Mouse (Mus musculus): ENCODE measurements around the gene Oog1. TPM values are rescaled to one million over a fixed set of nuclear protein-coding genes. Genes with fewer than 3 reads are reported as not detected.
"Not testable (repeated sequence)": the region's sequence is repeated elsewhere in the genome, so short reads cannot be mapped to it uniquely, and the experiment has no call there.

Gene Oog1
- polyA plus RNA-seq (2016; fragmentation: Nextera tagmentation; extraction: Ambion mirVana) = not detected in 2 replicates

DNA sequence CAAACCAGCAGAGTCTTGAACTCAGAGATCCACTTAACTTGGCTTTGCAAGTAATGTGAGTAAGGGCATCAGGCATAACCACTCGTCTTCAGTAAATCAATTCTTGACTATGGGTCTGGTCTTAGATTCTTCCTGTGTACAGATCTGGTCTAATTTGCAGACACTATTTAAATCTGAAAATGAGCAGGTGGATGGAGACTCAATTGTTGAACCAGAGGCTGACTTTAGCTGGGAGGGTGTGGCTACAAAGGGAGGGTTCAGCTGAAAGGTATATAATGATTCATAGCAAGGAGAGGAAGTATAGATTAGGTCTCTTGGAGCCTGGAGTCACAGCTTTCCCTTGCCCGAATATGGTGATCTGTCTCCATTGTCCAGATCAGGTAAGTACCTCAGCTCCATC is at the start of gene Oog1:
TSS of gene Oog1 (plus strand) at position 301 of the 400 bp plus-strand sequence.
- not testable (repeated sequence) for H3K4me3 ChIP-seq; H3K27ac ChIP-seq; DNase-seq (ENCODE audit: low spot score); H3K36me3 ChIP-seq; H3K9me3 ChIP-seq (replicated peaks); H3K27me3 ChIP-seq (ENCODE audit: low read depth, poor library complexity, severe bottlenecking); H3K4me1 ChIP-seq
- 83% methylated on average over 1 of the region's 2 CpGs for WGBS

GRCm38 (mm10) chr12:87601388-87601787 is 1.1 kb upstream of the Oog1 start:
- WGBS = 2% methylated on average over 2 of the region's 2 CpGs
- not testable (repeated sequence) for H3K27me3 ChIP-seq (ENCODE audit: low read depth, poor library complexity, severe bottlenecking); H3K27ac ChIP-seq; H3K36me3 ChIP-seq; H3K4me3 ChIP-seq; H3K9me3 ChIP-seq (replicated peaks); H3K4me1 ChIP-seq
- peak; percentile 29 for DNase-seq (ENCODE audit: low spot score)

- not testable (repeated sequence) for H3K4me1 ChIP-seq; H3K36me3 ChIP-seq; H3K27ac ChIP-seq; DNase-seq (ENCODE audit: low spot score); H3K4me3 ChIP-seq; H3K9me3 ChIP-seq (replicated peaks); H3K27me3 ChIP-seq (ENCODE audit: low read depth, poor library complexity, severe bottlenecking)
- WGBS = 94% methylated on average over 4 of the region's 7 CpGs
These were observed 16.1 kb downstream of the Oog1 start, which contains the start of gene Gm4027 for GRCm38 (mm10) chr12:87618569-87618968. Gene Gm4027, plus strand, starts transcription at chr12:87618869.

- not testable (repeated sequence) for H3K9me3 ChIP-seq (replicated peaks); H3K36me3 ChIP-seq; H3K27ac ChIP-seq; DNase-seq (ENCODE audit: low spot score); H3K4me3 ChIP-seq; H3K4me1 ChIP-seq; H3K27me3 ChIP-seq (ENCODE audit: low read depth, poor library complexity, severe bottlenecking)
- 96% methylated on average over 2 of the region's 2 CpGs for WGBS
These were observed 42.0 kb downstream of the Oog1 start, which contains the start of gene Gm16381 for GRCm38 (mm10) chr12:87644520-87644919. Gene Gm16381, minus strand, starts transcription at chr12:87644620.

GRCm38 (mm10) chr12:87652916-87653703 is 50.6 kb downstream of the Oog1 start:
- not testable (repeated sequence) for H3K4me3 ChIP-seq; H3K9me3 ChIP-seq (replicated peaks); DNase-seq (ENCODE audit: low spot score); H3K4me1 ChIP-seq; H3K27ac ChIP-seq; H3K36me3 ChIP-seq; H3K27me3 ChIP-seq (ENCODE audit: low read depth, poor library complexity, severe bottlenecking)
- WGBS = 90% methylated on average over 2 of the region's 4 CpGs

Other genes starting within 250 kb of the Oog1 start
- gene Sptlc2, start 214.3 kb upstream of the Oog1 start, polyA plus RNA-seq (2016; fragmentation: Nextera tagmentation; extraction: Ambion mirVana) = 48.2 and 57.4 TPM in 2 replicates
- 329 and 335 TPM in 2 replicates for gene Slirp, start 158.8 kb upstream of the Oog1 start, polyA plus RNA-seq (2016; fragmentation: Nextera tagmentation; extraction: Ambion mirVana)
- gene Alkbh1, start 158.7 kb upstream of the Oog1 start, polyA plus RNA-seq (2016; fragmentation: Nextera tagmentation; extraction: Ambion mirVana) = 82.0 and 85.6 TPM in 2 replicates
- 147 and 153 TPM in 2 replicates for gene Snw1, start 130.4 kb upstream of the Oog1 start, polyA plus RNA-seq (2016; fragmentation: Nextera tagmentation; extraction: Ambion mirVana)
- gene Gm5788, start 108.0 kb upstream of the Oog1 start, polyA plus RNA-seq (2016; fragmentation: Nextera tagmentation; extraction: Ambion mirVana) = not detected in 2 replicates
- not detected in 2 replicates for gene Gm8300, start 88.4 kb upstream of the Oog1 start, polyA plus RNA-seq (2016; fragmentation: Nextera tagmentation; extraction: Ambion mirVana)
- gene Gm4027, start 16.2 kb downstream of the Oog1 start, polyA plus RNA-seq (2016; fragmentation: Nextera tagmentation; extraction: Ambion mirVana) = not detected in 2 replicates
- gene Gm16381, start 41.9 kb downstream of the Oog1 start, polyA plus RNA-seq (2016; fragmentation: Nextera tagmentation; extraction: Ambion mirVana) = not detected in 2 replicates
- gene Gm21319, start 173.1 kb downstream of the Oog1 start, polyA plus RNA-seq (2016; fragmentation: Nextera tagmentation; extraction: Ambion mirVana) = not detected in 2 replicates
- not detected in 2 replicates for gene Gm21936, start 192.8 kb downstream of the Oog1 start, polyA plus RNA-seq (2016; fragmentation: Nextera tagmentation; extraction: Ambion mirVana)
- not detected in 2 replicates for gene BB287469, start 213.9 kb downstream of the Oog1 start, polyA plus RNA-seq (2016; fragmentation: Nextera tagmentation; extraction: Ambion mirVana)
- not detected in 2 replicates for gene Gm2001, start 239.7 kb downstream of the Oog1 start, polyA plus RNA-seq (2016; fragmentation: Nextera tagmentation; extraction: Ambion mirVana)

Measured in limb, embryonic 10.5 days (tissue).